In the genomic region with DNA sequence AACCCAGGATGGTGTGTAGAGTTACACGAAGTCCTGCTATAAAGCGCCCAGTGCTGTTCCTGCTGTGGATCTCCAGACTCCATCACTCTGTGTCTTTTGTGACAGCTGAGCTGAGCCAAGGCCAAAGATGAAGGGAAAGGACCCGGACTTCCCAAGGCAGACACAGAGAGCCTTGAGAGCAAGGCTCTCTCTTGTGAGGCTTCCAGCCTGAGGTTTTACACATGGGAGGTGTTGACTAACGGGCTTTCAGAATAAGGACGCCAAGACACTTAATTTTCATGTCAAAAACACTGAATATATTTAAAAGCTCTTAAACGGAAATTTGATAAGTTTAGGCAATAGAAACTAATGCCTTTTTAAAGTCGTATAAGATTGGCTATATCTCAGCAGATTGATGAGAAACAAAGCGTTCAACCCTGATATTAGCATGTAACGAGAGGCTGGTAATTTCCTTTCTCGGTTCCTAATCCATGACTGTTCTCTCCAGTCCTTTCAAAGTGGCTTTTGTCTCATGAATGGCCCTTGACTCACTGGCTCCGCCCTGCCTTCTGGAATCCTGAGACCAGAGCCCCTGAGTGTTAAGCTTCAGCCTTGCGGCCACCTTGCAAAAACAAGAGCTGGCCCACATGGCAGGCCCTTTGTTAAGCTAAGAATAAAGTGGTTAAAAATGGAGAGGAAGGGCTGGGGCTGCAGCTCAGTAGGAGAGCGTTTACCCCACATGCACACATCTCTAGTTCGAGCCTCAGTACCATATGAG, we compare ENCODE assay signal across 22 mouse cellular contexts.
DNase-seq lines count a peak whose midpoint lies in the region; ATAC-seq lines count a peak whose summit lies in the region.
"Had no signal": no experiment of that assay in that cellular context is flagged by ENCODE, and none has a peak within 500 bp of the region (broad histone marks: within the 10 kb centered on the region; RNA-seq: fewer than 3 reads in every experiment).

No protein-coding gene starts in this region.

- H3K4me1 ChIP-seq in limb, embryonic 12.5 days (replicated peaks) = peaks cover 7% of the 10 kb centered on the region
- peaks cover 7% of the 10 kb centered on the region for H3K4me1 ChIP-seq in limb, embryonic 10.5 days
- H3K4me1 ChIP-seq in embryonic facial prominence, embryonic 10.5 days = peaks cover 31% of the 10 kb centered on the region
- H3K4me1 ChIP-seq in neural tube, embryonic 11.5 days (ENCODE audit: control insufficient read depth, insufficient read depth, low read length) = peaks cover 10% of the 10 kb centered on the region
- H3K4me1 ChIP-seq: heart, embryonic 12.5 days; liver, embryonic 15.5 days; stomach, embryonic 15.5 days had no signal

- no peak overlapping the region for H3K9ac ChIP-seq in limb, embryonic 12.5 days (replicated peaks)
- H3K9ac ChIP-seq in neural tube, embryonic 11.5 days (ENCODE audit: low read length) = no peak overlapping the region
- H3K9ac ChIP-seq: heart, embryonic 12.5 days; limb, embryonic 13.5 days; liver, embryonic 15.5 days; neural tube, embryonic 12.5 days; stomach, embryonic 15.5 days had no signal

- H3K36me3 ChIP-seq in limb, embryonic 12.5 days = no peaks in the 10 kb centered on the region
- H3K36me3 ChIP-seq in limb, embryonic 10.5 days = no peaks in the 10 kb centered on the region
- H3K36me3 ChIP-seq in embryonic facial prominence, embryonic 10.5 days (replicated peaks) = no peaks in the 10 kb centered on the region
- H3K36me3 ChIP-seq in neural tube, embryonic 11.5 days (ENCODE audit: control insufficient read depth, insufficient read depth, low read length) = no peaks in the 10 kb centered on the region
- H3K36me3 ChIP-seq: heart, embryonic 12.5 days; limb, embryonic 13.5 days; liver, embryonic 15.5 days; neural tube, embryonic 12.5 days; stomach, embryonic 15.5 days had no signal

- H3K4me2 ChIP-seq in limb, embryonic 12.5 days = no peak overlapping the region
- no peak overlapping the region for H3K4me2 ChIP-seq in neural tube, embryonic 11.5 days (ENCODE audit: low read depth)
- H3K4me2 ChIP-seq: heart, embryonic 12.5 days; limb, embryonic 13.5 days; liver, embryonic 15.5 days; neural tube, embryonic 12.5 days; stomach, embryonic 15.5 days had no signal

- no peak for ATAC-seq in limb, embryonic 12.5 days (ENCODE audit: insufficient number of reproducible peaks, insufficient read depth, low FRiP score, low TSS enrichment, low read depth)
- ATAC-seq in neural tube, embryonic 11.5 days (ENCODE audit: insufficient read depth, low FRiP score, low TSS enrichment) = no peak
- ATAC-seq: activated CD4-positive, CD25-positive, alpha-beta regulatory T cell, adult 4 months; intestine, embryonic 16.5 days had no signal

- 0 out of 2 replicates have a peak overlapping the region, but pooled peaks have one; percentile 19 for H3K27ac ChIP-seq in limb, embryonic 12.5 days
- no peak overlapping the region for H3K27ac ChIP-seq in limb, embryonic 10.5 days
- H3K27ac ChIP-seq in embryonic facial prominence, embryonic 10.5 days (replicated peaks) = no peak overlapping the region
- no peak overlapping the region for H3K27ac ChIP-seq in neural tube, embryonic 11.5 days (ENCODE audit: low read depth, low read length)
- H3K27ac ChIP-seq: kidney, postnatal 0 days; left cerebral cortex, adult 2 months; limb, embryonic 13.5 days; liver, embryonic 15.5 days; neural tube, embryonic 12.5 days; stomach, embryonic 15.5 days had no signal

- no peak for DNase-seq in limb, embryonic 10.5 days (ENCODE audit: low spot score)
- peak; percentile 39 for DNase-seq in retina, postnatal 1 day
- DNase-seq in retina, embryonic 14.5 days (ENCODE audit: low spot score) = no peak
- DNase-seq in embryonic facial prominence, embryonic 10.5 days (ENCODE audit: low spot score) = peak; percentile 51
- peak; percentile 34 for DNase-seq in neural tube, embryonic 11.5 days (ENCODE audit: low spot score)
- DNase-seq in adrenal gland, postnatal 14 days = no peak
- DNase-seq in layer of hippocampus, adult 11-12 months (ENCODE audit: low spot score) = no peak
- DNase-seq: adrenal gland, postnatal 36 days; cerebellum, postnatal 25 days; gastrocnemius, postnatal 14 days; heart, postnatal 4 days; thymus, postnatal 14 days had no signal

- 55% methylated on average over 14 of the region's 14 CpGs for WGBS in limb, embryonic 12.5 days
- 71% methylated on average over 14 of the region's 14 CpGs for WGBS in limb, embryonic 10.5 days
- WGBS in embryonic facial prominence, embryonic 10.5 days = 34% methylated on average over 14 of the region's 14 CpGs
- 33% methylated on average over 14 of the region's 14 CpGs for WGBS in neural tube, embryonic 11.5 days

- H3K9me3 ChIP-seq in limb, embryonic 12.5 days = no peaks in the 10 kb centered on the region
- H3K9me3 ChIP-seq in limb, embryonic 10.5 days (replicated peaks) = no peaks in the 10 kb centered on the region
- H3K9me3 ChIP-seq in embryonic facial prominence, embryonic 10.5 days = no peaks in the 10 kb centered on the region
- no peaks in the 10 kb centered on the region; the same call in 1 of the 2 replicates for H3K9me3 ChIP-seq in neural tube, embryonic 11.5 days (ENCODE audit: control insufficient read depth, low read length)
- H3K9me3 ChIP-seq: limb, embryonic 13.5 days; liver, embryonic 15.5 days; neural tube, embryonic 12.5 days; stomach, embryonic 15.5 days had no signal

- H3K4me3 ChIP-seq in limb, embryonic 12.5 days (replicated peaks) = no peak overlapping the region
- H3K4me3 ChIP-seq in limb, embryonic 10.5 days = no peak overlapping the region
- H3K4me3 ChIP-seq in embryonic facial prominence, embryonic 10.5 days = no peak overlapping the region
- H3K4me3 ChIP-seq in neural tube, embryonic 11.5 days (ENCODE audit: low read depth, low read length) = no peak overlapping the region
- H3K4me3 ChIP-seq: heart, embryonic 12.5 days; left cerebral cortex, adult 2 months; limb, embryonic 13.5 days; liver, embryonic 15.5 days; neural tube, embryonic 12.5 days; stomach, embryonic 15.5 days had no signal

- H3K27me3 ChIP-seq in limb, embryonic 12.5 days = peaks cover 23% of the 10 kb centered on the region
- H3K27me3 ChIP-seq in limb, embryonic 10.5 days (ENCODE audit: low read depth, poor library complexity, severe bottlenecking) = peaks cover 32% of the 10 kb centered on the region
- H3K27me3 ChIP-seq in embryonic facial prominence, embryonic 10.5 days (replicated peaks; ENCODE audit: low read depth, poor library complexity, severe bottlenecking) = peaks cover 89% of the 10 kb centered on the region
- peaks cover 71% of the 10 kb centered on the region for H3K27me3 ChIP-seq in neural tube, embryonic 11.5 days (ENCODE audit: control insufficient read depth, insufficient read depth, low read length)
- H3K27me3 ChIP-seq: liver, embryonic 15.5 days; stomach, embryonic 15.5 days had no signal

Comparison
In these comparisons a context has a peak if more than half of its experiments do, and no peak if none do; other contexts are left out.
1. DNase-seq: peak in retina, postnatal 1 day (single experiment), embryonic facial prominence, embryonic 10.5 days (single experiment) and neural tube, embryonic 11.5 days (single experiment); none in limb, embryonic 10.5 days (single experiment), retina, embryonic 14.5 days (single experiment), adrenal gland, postnatal 14 days (single experiment) and layer of hippocampus, adult 11-12 months (single experiment).